Mouse (Mus musculus) forebrain, postnatal 0 days (tissue): ENCODE measurements around the gene 5730596B20Rik. TPM values are rescaled to one million over a fixed set of nuclear protein-coding genes. Genes with fewer than 3 reads are reported as not detected.

ENCODE experiments used
- ATAC-seq: fragments of 200-750 bp; cut with Nextera tagmentation; 2 replicates; pipeline ENCODE4 v1.8.0; 2017; ENCODE audit warnings: mild to moderate bottlenecking, moderate library complexity
- DNase-seq: peaks from one replicate; pipeline ENCODE4 v3.0.0-alpha.2; 2015
- H3K27ac ChIP-seq: fragments of 300-500 bp; sonication (generic); 2 replicates; pipeline ENCODE4 v1.5.1; 2014; ENCODE audit warnings: low read depth, mild to moderate bottlenecking, antibody characterized with exemption, low read length, moderate library complexity, mixed read lengths
- H3K27me3 ChIP-seq: fragments of 300-500 bp; sonication (generic); 2 replicates; pipeline ENCODE4 v1.6.1; 2014; ENCODE audit warnings: mild to moderate bottlenecking, low read length, mixed read lengths; ENCODE audit not compliant: insufficient read depth
- H3K36me3 ChIP-seq: fragments of 300-500 bp; sonication (generic); 2 replicates; pipeline ENCODE4 v1.6.1; 2014; ENCODE audit warnings: mild to moderate bottlenecking, moderate library complexity; ENCODE audit not compliant: insufficient read depth
- H3K4me1 ChIP-seq: fragments of 300-500 bp; sonication (generic); 2 replicates; pipeline ENCODE4 v1.6.1; 2014; ENCODE audit warnings: antibody characterized with exemption; ENCODE audit not compliant: insufficient read depth
- H3K4me2 ChIP-seq: fragments of 300-500 bp; sonication (generic); 2 replicates; pipeline ENCODE4 v1.6.1; 2014; ENCODE audit warnings: low read depth, mild to moderate bottlenecking, moderate library complexity
- H3K4me3 ChIP-seq: fragments of 300-500 bp; sonication (generic); 2 replicates; pipeline ENCODE4 v1.5.1; 2014; ENCODE audit warnings: low read depth, low read length, mixed read lengths
- H3K9ac ChIP-seq: fragments of 300-500 bp; sonication (generic); 2 replicates; pipeline ENCODE4 v1.6.1; 2014; ENCODE audit warnings: mild to moderate bottlenecking
- H3K9me3 ChIP-seq: fragments of 300-500 bp; sonication (generic); 2 replicates; pipeline ENCODE4 v1.6.1; 2016; ENCODE audit warnings: low read length
- CTCF ChIP-seq: sonication (generic); IDR thresholded peaks from 2 replicates; pipeline ENCODE4 v1.5.1; 2016; ENCODE audit warnings: antibody characterized with exemption, control low read depth, low read depth
- WGBS: fragments of 180-500 bp; shearing (Covaris S2); extraction: QIAGEN DNeasy Blood & Tissue Kit; methylation state at CpG from one replicate; pipeline ENCODE4 v1.1.7; 2014; 5-methylcytosine and 5-hydroxymethylcytosine counted together
- polyA plus RNA-seq: library from polyadenylated mRNA; unstranded; fragments of >200 nt; fragmentation: Nextera tagmentation; extraction: Ambion mirVana; gene quantifications from 2 replicates; pipeline ENCODE4 v1.2.1, GENCODE M21; 2015
- total RNA-seq: library from RNA; depleted of rRNA; stranded (reverse); fragments of >200 nt; gene quantifications from 2 replicates; pipeline ENCODE4 v1.2.3, GENCODE M21; 2014

5730596B20Rik gene
- total and polyA plus RNA-seq, 2 experiments from 2014 or later, result not detected

DNA sequence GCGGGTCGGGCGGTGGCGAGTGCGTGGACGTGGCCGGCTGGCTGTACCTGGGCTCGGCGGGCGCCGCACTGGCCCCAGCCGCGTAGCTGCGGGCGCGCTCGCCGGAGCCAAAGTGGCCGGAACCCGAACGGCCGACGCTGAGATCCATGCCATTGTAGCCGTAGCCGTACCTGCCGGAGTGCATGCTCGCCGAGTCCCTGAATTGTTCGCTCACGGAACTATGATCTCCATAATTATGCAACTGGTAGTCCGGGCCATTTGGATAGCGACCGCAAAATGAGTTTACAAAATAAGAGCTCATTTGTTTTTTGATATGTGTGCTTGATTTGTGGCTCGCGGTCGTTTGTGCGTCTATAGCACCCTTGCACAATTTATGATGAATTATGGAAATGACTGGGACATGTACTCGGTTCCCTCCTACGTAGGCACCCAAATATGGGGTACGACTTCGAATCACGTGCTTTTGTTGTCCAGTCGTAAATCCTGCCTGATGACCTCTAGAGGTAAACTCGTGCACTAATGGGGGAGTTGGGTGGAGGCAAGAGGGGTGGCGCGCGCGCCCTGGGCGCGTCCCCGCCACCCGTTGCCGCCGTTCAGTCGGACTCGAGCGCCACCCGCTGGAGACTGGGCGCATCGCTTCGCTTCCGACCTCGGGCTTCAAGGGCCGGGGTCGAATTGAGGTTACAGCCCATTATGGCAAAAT is 26.9 kb downstream of the 5730596B20Rik start, which contains the start of gene Hoxa5:
Gene Hoxa5, minus strand, starts transcription at position 538 of the 703 bp plus-strand sequence.
- peak; percentile 71 for TF ChIP-seq CTCF
- under 1% methylated on average over 65 of the region's 65 CpGs for WGBS

DNA sequence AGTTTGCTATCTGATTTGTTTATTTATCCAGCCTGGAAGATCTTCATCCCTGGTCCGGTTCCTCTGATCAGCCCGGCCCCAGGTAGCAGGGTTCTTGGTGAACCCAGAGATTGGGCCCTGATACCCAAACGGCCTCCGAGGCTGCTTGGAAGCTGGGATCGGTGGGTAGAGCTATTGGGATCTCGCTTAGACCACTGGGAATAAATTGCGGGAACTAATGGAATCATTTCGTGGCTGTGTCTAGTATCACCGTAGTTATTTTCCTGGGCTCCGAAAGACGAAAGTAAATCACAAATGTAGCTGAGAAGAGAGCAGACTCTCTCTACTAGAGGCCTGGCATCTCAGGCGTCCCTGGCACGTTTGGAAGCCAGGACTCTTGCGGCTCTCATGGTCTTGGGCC is 27.9 kb downstream of the 5730596B20Rik start:
- Histone ChIP-seq H3K27me3 (peaks cover 96% of the 10 kb centered on the region), H3K4me2 (no peak overlapping the region), H3K4me1 (no peaks in the 10 kb centered on the region), H3K36me3 (no peaks in the 10 kb centered on the region), H3K4me3 (no peak overlapping the region), H3K9ac (no peak overlapping the region), H3K27ac (no peak overlapping the region), H3K9me3 (no peaks in the 10 kb centered on the region)
- 5% methylated on average over 14 of the region's 14 CpGs for WGBS
- no peak for DNase-seq
- no peak for ATAC-seq
- no peak for TF ChIP-seq CTCF

More for the DNA sequence above, 26.9 kb downstream of the 5730596B20Rik start, which contains the start of gene Hoxa5:
- H3K27ac ChIP-seq, result no peak within 1 kb of the TSS
- H3K4me3 ChIP-seq, result peak within 1 kb of the TSS; percentile 9; the same call in 1 of the 2 replicates
- peaks cover 97% of the 10 kb centered on the region for H3K27me3 ChIP-seq
- H3K9ac ChIP-seq, result no peak within 1 kb of the TSS
- DNase-seq (no peak), ATAC-seq (no peak)
- no peaks in the 10 kb centered on the region for H3K4me1 ChIP-seq
- no peaks in the 10 kb centered on the region for H3K9me3 ChIP-seq
- H3K36me3 ChIP-seq, result no peaks in the 10 kb centered on the region
- H3K4me2 ChIP-seq, result peak within 1 kb of the TSS; percentile 10; the same call in 1 of the 2 replicates

- 1% methylated on average over 55 of the region's 55 CpGs for WGBS
- H3K4me2 ChIP-seq, result no peak overlapping the region
- peaks cover 95% of the 10 kb centered on the region for H3K27me3 ChIP-seq
- no peaks in the 10 kb centered on the region for H3K4me1 ChIP-seq
- H3K9me3 ChIP-seq, result no peaks in the 10 kb centered on the region
- ATAC-seq (no peak), DNase-seq (no peak)
- no peaks in the 10 kb centered on the region for H3K36me3 ChIP-seq
- no peak overlapping the region for H3K4me3 ChIP-seq
- TF ChIP-seq CTCF, result no peak
- no peak overlapping the region for H3K9ac ChIP-seq
- no peak overlapping the region for H3K27ac ChIP-seq
Observed at GRCm38 (mm10) chr6:52205638-52206621, 28.6 kb downstream of the 5730596B20Rik start.

- Histone ChIP-seq H3K9ac (no peak overlapping the region), H3K27ac (no peak overlapping the region), H3K36me3 (no peaks in the 10 kb centered on the region), H3K4me2 (no peak overlapping the region), H3K27me3 (peaks cover 95% of the 10 kb centered on the region), H3K4me3 (no peak overlapping the region), H3K9me3 (no peaks in the 10 kb centered on the region), H3K4me1 (no peaks in the 10 kb centered on the region)
- no peak for DNase-seq
- TF ChIP-seq CTCF, result no peak
- no peak for ATAC-seq
- 4% methylated on average over 4 of the region's 4 CpGs for WGBS
Observed at GRCm38 (mm10) chr6:52206882-52207683, 29.8 kb downstream of the 5730596B20Rik start.

DNA sequence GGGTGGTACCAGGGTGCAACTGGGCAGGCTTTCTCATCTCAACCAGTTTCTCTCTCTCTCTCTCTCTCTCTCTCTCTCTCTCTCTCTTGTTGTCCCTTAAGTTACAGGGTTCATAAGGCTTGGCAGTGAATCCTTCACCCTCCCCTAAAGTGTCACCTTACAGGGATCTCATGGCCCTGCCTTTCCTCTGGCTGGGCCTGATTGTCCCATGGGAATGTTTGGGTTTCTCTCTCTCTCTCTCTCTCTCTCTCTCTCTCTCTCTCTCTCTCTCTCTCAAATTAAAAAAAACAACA is 30.3 kb downstream of the 5730596B20Rik start:
- no peak overlapping the region for H3K4me3 ChIP-seq
- H3K36me3 ChIP-seq, result no peaks in the 10 kb centered on the region
- no peaks in the 10 kb centered on the region for H3K9me3 ChIP-seq
- peaks cover 95% of the 10 kb centered on the region for H3K27me3 ChIP-seq
- ATAC-seq (no peak), DNase-seq (no peak)
- no peak overlapping the region for H3K27ac ChIP-seq
- no peaks in the 10 kb centered on the region for H3K4me1 ChIP-seq
- no peak for TF ChIP-seq CTCF
- H3K4me2 ChIP-seq, result no peak overlapping the region
- no peak overlapping the region for H3K9ac ChIP-seq

- Histone ChIP-seq H3K27me3 (peaks cover 94% of the 10 kb centered on the region), H3K36me3 (no peaks in the 10 kb centered on the region), H3K4me3 (no peak within 1 kb of the TSS), H3K27ac (no peak within 1 kb of the TSS), H3K4me2 (no peak within 1 kb of the TSS), H3K9ac (no peak within 1 kb of the TSS), H3K9me3 (no peaks in the 10 kb centered on the region), H3K4me1 (no peaks in the 10 kb centered on the region)
- DNase-seq, result no peak
- 3% methylated on average over 47 of the region's 47 CpGs for WGBS
- TF ChIP-seq CTCF, result no peak
- no peak for ATAC-seq
Observed at GRCm38 (mm10) chr6:52208072-52208867, 31.0 kb downstream of the 5730596B20Rik start, which contains the start of gene Hoxa6. Gene Hoxa6, minus strand, starts transcription at chr6:52208722.
